Mouse (Mus musculus): ENCODE measurements at regions not wholly inside any gene's neighbourhood (a gene's known extent, or its start where the extent isn't known, plus 50 kb on each side); places are given as distances from the start of the nearest gene placed in this dataset.
"Not testable (repeated sequence)": the region's sequence is repeated elsewhere in the genome, so short reads cannot be mapped to it uniquely, and the experiment has no call there.

DNA sequence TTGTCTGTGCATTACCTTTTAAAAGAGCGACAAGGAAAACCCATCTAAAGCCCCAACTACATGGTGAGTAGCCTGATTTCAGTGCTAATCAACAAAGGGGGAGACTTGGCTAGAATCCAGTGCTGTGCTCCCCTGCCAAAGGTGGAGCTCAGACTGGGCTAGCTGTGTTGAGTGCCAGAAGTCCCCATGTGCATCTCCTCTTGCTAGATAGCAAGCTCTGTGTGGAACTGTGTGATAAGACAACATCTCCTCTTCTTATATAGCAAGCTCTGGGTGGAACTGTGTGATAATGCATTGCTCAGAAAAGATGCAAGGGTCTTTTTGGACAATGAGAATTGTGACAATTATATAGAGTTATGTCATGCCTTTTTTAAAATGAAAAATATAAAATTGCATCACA lies 741.4 kb downstream of the Adam6a start:
- no peak for ATAC-seq
- DNase-seq = no peak
- TF ChIP-seq CTCF (IDR thresholded peaks at IDR 0.05; ENCODE audit: low read depth) = no peak
- no peak for TF ChIP-seq EP300 (IDR thresholded peaks at IDR 0.05; ENCODE audit: low read depth)

DNA sequence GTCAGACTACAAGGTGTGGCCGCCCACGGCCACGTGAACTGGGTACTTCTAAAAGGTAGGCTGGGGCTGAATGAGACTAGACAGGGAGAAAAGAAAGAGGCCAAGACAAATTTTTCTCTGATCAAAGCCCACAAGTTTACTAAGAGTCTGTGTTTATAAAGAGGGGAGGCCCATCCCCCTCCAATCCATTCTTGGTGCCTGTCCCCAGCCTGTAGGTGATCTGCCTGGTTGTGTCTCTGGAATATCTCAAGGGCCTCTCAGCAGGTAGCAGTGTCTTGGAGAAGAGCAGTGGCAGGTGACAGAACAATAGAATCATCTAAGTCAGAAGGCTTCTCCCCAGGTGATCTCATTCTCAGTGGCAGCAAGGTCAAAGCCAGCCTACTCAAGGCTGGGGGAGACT lies 743.3 kb downstream of the Adam6a start:
- Histone ChIP-seq H3K36me3 (replicated peaks; ENCODE audit: insufficient read depth, low read length) (no peaks in the 10 kb centered on the region), H3K27ac (ENCODE audit: low read depth) (no peak overlapping the region), H3K4me2 (ENCODE audit: low read depth, low read length) (no peak overlapping the region), H3K27me3 (ENCODE audit: insufficient read depth, low read length) (no peaks in the 10 kb centered on the region), H3K9me3 (ENCODE audit: low read length) (peaks cover 3% of the 10 kb centered on the region; the same call in 1 of the 2 replicates), H3K4me3 (ENCODE audit: low read depth, low read length) (no peak overlapping the region), H3K9ac (replicated peaks) (no peak overlapping the region), H3K4me1 (ENCODE audit: insufficient read depth) (no peaks in the 10 kb centered on the region)
- ATAC-seq = no peak
- no peak for TF ChIP-seq CTCF (IDR thresholded peaks at IDR 0.05; ENCODE audit: low read depth)
- no peak for TF ChIP-seq EP300 (IDR thresholded peaks at IDR 0.05; ENCODE audit: low read depth)
- WGBS (ENCODE audit: insufficient replicate concordance) = 75% methylated on average over 3 of the region's 3 CpGs
- no peak for DNase-seq

More for the DNA sequence above, 741.4 kb downstream of the Adam6a start:
- H3K4me3 ChIP-seq (ENCODE audit: low read depth, low read length) = no peak overlapping the region
- no peaks in the 10 kb centered on the region for H3K36me3 ChIP-seq (replicated peaks; ENCODE audit: insufficient read depth, low read length)
- H3K27me3 ChIP-seq (ENCODE audit: insufficient read depth, low read length) = no peaks in the 10 kb centered on the region
- no peaks in the 10 kb centered on the region for H3K4me1 ChIP-seq (ENCODE audit: insufficient read depth)
- H3K27ac ChIP-seq (ENCODE audit: low read depth) = no peak overlapping the region
- no peak overlapping the region for H3K9ac ChIP-seq (replicated peaks)
- 67% methylated on average over 1 of the region's 1 CpGs for WGBS (ENCODE audit: insufficient replicate concordance)
- H3K9me3 ChIP-seq (ENCODE audit: low read length) = peaks cover 3% of the 10 kb centered on the region; the same call in 1 of the 2 replicates
- no peak overlapping the region for H3K4me2 ChIP-seq (ENCODE audit: low read depth, low read length)

- Histone ChIP-seq H3K9me3 (ENCODE audit: low read length) (no peaks in the 10 kb centered on the region), H3K27me3 (ENCODE audit: insufficient read depth, low read length) (no peaks in the 10 kb centered on the region), H3K27ac (ENCODE audit: low read depth) (no peak overlapping the region), H3K4me1 (ENCODE audit: insufficient read depth) (no peaks in the 10 kb centered on the region), H3K9ac (replicated peaks) (no peak overlapping the region), H3K36me3 (replicated peaks; ENCODE audit: insufficient read depth, low read length) (no peaks in the 10 kb centered on the region), H3K4me3 (ENCODE audit: low read depth, low read length) (no peak overlapping the region), H3K4me2 (ENCODE audit: low read depth, low read length) (no peak overlapping the region)
- no peak for ATAC-seq
- TF ChIP-seq CTCF (IDR thresholded peaks at IDR 0.05; ENCODE audit: low read depth) = 0 out of 2 replicates have a peak, but pooled peaks have one; percentile 9
- no peak for TF ChIP-seq EP300 (IDR thresholded peaks at IDR 0.05; ENCODE audit: low read depth)
- WGBS (ENCODE audit: insufficient replicate concordance) = 86% methylated on average over 3 of the region's 3 CpGs
- no peak for DNase-seq
These were observed 747.4 kb downstream of the Adam6a start for GRCm38 (mm10) chr12:114291083-114291482.

DNA sequence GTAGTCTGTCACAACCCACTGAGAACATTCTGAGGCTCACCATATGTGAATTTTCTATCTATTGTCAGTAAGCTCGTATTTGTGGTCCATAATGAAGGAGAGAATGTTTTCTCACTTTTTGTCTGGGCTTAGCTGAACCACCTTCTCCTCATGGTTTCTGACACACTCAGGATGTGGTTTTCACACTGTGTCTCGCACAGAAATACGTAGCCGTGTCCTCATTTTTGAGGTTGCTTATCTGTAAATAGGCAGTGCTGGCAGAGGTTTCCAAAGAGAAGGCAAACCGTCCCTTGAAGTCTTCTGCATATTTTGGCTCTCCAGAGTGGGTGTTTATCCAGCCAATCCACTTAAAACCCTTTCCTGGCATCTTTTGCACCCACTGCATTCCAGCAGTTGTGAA lies 756.1 kb downstream of the Adam6a start:
- Histone ChIP-seq H3K9me3 (ENCODE audit: low read length) (no peaks in the 10 kb centered on the region), H3K4me3 (ENCODE audit: low read depth, low read length) (no peak overlapping the region), H3K27me3 (ENCODE audit: insufficient read depth, low read length) (no peaks in the 10 kb centered on the region), H3K4me1 (ENCODE audit: insufficient read depth) (no peaks in the 10 kb centered on the region), H3K4me2 (ENCODE audit: low read depth, low read length) (no peak overlapping the region), H3K9ac (replicated peaks) (no peak overlapping the region), H3K36me3 (replicated peaks; ENCODE audit: insufficient read depth, low read length) (no peaks in the 10 kb centered on the region), H3K27ac (ENCODE audit: low read depth) (no peak overlapping the region)
- no peak for ATAC-seq
- 53% methylated on average over 5 of the region's 5 CpGs for WGBS (ENCODE audit: insufficient replicate concordance)
- no peak for TF ChIP-seq CTCF (IDR thresholded peaks at IDR 0.05; ENCODE audit: low read depth)
- no peak for TF ChIP-seq EP300 (IDR thresholded peaks at IDR 0.05; ENCODE audit: low read depth)
- no peak for DNase-seq

DNA sequence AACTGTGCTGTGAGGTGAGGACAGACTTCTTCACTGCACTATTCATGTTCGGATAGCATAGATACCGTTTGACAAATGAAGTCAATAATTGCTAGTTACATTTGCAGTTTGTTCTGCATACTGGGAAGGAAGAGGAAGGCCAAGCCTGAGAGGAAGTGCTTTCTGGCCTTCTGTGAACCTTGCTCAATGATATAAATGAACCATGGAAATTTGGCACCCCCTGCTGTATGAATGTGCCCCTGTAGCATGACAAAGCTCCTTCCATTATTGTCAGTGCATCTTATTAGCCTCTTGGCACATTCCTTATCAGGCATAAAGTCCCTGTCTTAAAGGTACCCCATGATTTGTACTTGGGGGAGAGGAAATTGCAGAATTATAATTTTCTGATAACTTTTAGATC lies 758.0 kb downstream of the Adam6a start:
- DNase-seq (no peak), ATAC-seq (no peak)
- H3K4me3 ChIP-seq (ENCODE audit: low read depth, low read length) = no peak overlapping the region
- H3K27me3 ChIP-seq (ENCODE audit: insufficient read depth, low read length) = no peaks in the 10 kb centered on the region
- no peaks in the 10 kb centered on the region for H3K4me1 ChIP-seq (ENCODE audit: insufficient read depth)
- H3K9ac ChIP-seq (replicated peaks) = no peak overlapping the region
- H3K36me3 ChIP-seq (replicated peaks; ENCODE audit: insufficient read depth, low read length) = no peaks in the 10 kb centered on the region
- H3K9me3 ChIP-seq (ENCODE audit: low read length) = no peaks in the 10 kb centered on the region
- no peak overlapping the region for H3K27ac ChIP-seq (ENCODE audit: low read depth)
- 78% methylated on average over 2 of the region's 2 CpGs for WGBS (ENCODE audit: insufficient replicate concordance)
- H3K4me2 ChIP-seq (ENCODE audit: low read depth, low read length) = no peak overlapping the region
- TF ChIP-seq EP300 (IDR thresholded peaks at IDR 0.05; ENCODE audit: low read depth) (no peak), CTCF (IDR thresholded peaks at IDR 0.05; ENCODE audit: low read depth) (no peak)

GRCm38 (mm10) chr12:114332552-114332951 lies 788.8 kb downstream of the Adam6a start:
- no peak for DNase-seq
- H3K9me3 ChIP-seq (ENCODE audit: low read length) = no peaks in the 10 kb centered on the region
- no peak overlapping the region for H3K4me2 ChIP-seq (ENCODE audit: low read depth, low read length)
- H3K4me3 ChIP-seq (ENCODE audit: low read depth, low read length) = no peak overlapping the region
- no peak overlapping the region for H3K9ac ChIP-seq (replicated peaks)
- H3K4me1 ChIP-seq (ENCODE audit: insufficient read depth) = no peaks in the 10 kb centered on the region
- no peaks in the 10 kb centered on the region for H3K36me3 ChIP-seq (replicated peaks; ENCODE audit: insufficient read depth, low read length)
- H3K27ac ChIP-seq (ENCODE audit: low read depth) = no peak overlapping the region
- no peaks in the 10 kb centered on the region for H3K27me3 ChIP-seq (ENCODE audit: insufficient read depth, low read length)
- TF ChIP-seq CTCF (IDR thresholded peaks at IDR 0.05; ENCODE audit: low read depth) = peak; percentile 41
- TF ChIP-seq EP300 (IDR thresholded peaks at IDR 0.05; ENCODE audit: low read depth) = no peak
- no peak for ATAC-seq

DNA sequence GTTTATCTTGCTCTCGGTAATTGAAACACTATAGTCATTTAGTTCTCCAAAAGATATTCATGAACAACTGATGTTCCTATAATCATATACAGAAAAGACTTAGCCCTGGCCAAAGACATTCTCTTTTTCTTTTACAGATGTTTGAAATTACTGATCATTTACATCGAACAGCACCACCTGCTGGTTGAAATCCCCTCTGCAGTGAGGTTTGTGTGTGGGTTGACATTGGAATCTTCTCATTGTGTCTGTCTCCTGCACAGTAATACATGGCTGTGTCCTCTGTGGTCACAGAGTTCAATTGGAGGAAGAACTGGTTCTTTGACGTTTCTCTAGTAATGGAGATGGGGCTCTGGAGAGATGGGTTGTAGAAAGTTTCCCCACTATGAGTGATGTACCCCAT lies 822.6 kb downstream of the Adam6a start:
- TF ChIP-seq EP300 (IDR thresholded peaks at IDR 0.05; ENCODE audit: low read depth) (no peak), CTCF (IDR thresholded peaks at IDR 0.05; ENCODE audit: low read depth) (peak; percentile 39)
- no peak overlapping the region for H3K4me3 ChIP-seq (ENCODE audit: low read depth, low read length)
- WGBS (ENCODE audit: insufficient replicate concordance) = 49% methylated on average over 3 of the region's 3 CpGs
- H3K9ac ChIP-seq (replicated peaks) = no peak overlapping the region
- H3K4me2 ChIP-seq (ENCODE audit: low read depth, low read length) = no peak overlapping the region
- no peak overlapping the region for H3K27ac ChIP-seq (ENCODE audit: low read depth)
- ATAC-seq = no peak
- no peaks in the 10 kb centered on the region for H3K4me1 ChIP-seq (ENCODE audit: insufficient read depth)
- no peaks in the 10 kb centered on the region for H3K27me3 ChIP-seq (ENCODE audit: insufficient read depth, low read length)
- no peaks in the 10 kb centered on the region for H3K9me3 ChIP-seq (ENCODE audit: low read length)
- no peaks in the 10 kb centered on the region for H3K36me3 ChIP-seq (replicated peaks; ENCODE audit: insufficient read depth, low read length)
- DNase-seq = no peak

GRCm38 (mm10) chr12:114378696-114379350 lies 835.1 kb downstream of the Adam6a start:
- H3K27me3 ChIP-seq (ENCODE audit: insufficient read depth, low read length); H3K36me3 ChIP-seq (replicated peaks; ENCODE audit: insufficient read depth, low read length); H3K9me3 ChIP-seq (ENCODE audit: low read length); H3K27ac ChIP-seq (ENCODE audit: low read depth); H3K4me1 ChIP-seq (ENCODE audit: insufficient read depth): not testable (repeated sequence)
- DNase-seq (peak; percentile 20), ATAC-seq (peak; percentile 64)
- H3K9ac ChIP-seq (replicated peaks) = 0 out of 2 replicates have a peak overlapping the region, but pooled peaks have one; percentile 38
- peak overlapping the region; percentile 60 for H3K4me2 ChIP-seq (ENCODE audit: low read depth, low read length)
- 25% methylated on average over 37 of the region's 43 CpGs for WGBS (ENCODE audit: insufficient replicate concordance)
- peak overlapping the region; percentile 50 for H3K4me3 ChIP-seq (ENCODE audit: low read depth, low read length)
